Mouse (Mus musculus) CH12.LX (cell line): ENCODE measurements around the gene Isg20l2. TPM values are rescaled to one million over a fixed set of nuclear protein-coding genes. Genes with fewer than 3 reads are reported as not detected.

ENCODE experiments used
- DNase-seq: peaks from one replicate; pipeline ENCODE4 v3.0.0-alpha.2; 2013; ENCODE audit errors: extremely low read depth
- H3K27ac ChIP-seq: 2 replicates; pipeline ENCODE4 v1.5.1; 2012; ENCODE audit warnings: low read depth, mild to moderate bottlenecking, control low read depth, moderate library complexity; ENCODE audit not compliant: insufficient read depth
- H3K27me3 ChIP-seq: replicated peaks from 2 replicates; pipeline ENCODE3; 2012; ENCODE audit warnings: inconsistent platforms
- H3K36me3 ChIP-seq, 2 experiments: replicated peaks in 1 of 2; 2 replicates each; pipeline versions ENCODE3 to v1.6.1; 2012; ENCODE audit warnings: inconsistent platforms in 1 of 2, low read length in 1 of 2, mild to moderate bottlenecking in 1 of 2, mixed read lengths in 1 of 2, moderate library complexity in 1 of 2; ENCODE audit not compliant: control insufficient read depth in 1 of 2, insufficient read depth in 1 of 2
- H3K4me1 ChIP-seq, 2 experiments: 2 replicates each; pipeline ENCODE4 v1.6.1; 2012; ENCODE audit warnings: inconsistent platforms in 1 of 2, moderate library complexity in 1 of 2; ENCODE audit not compliant: insufficient read depth in 2 of 2, control insufficient read depth in 1 of 2
- H3K4me2 ChIP-seq: 2 replicates; pipeline ENCODE4 v1.6.1; 2012; ENCODE audit warnings: low read depth, mild to moderate bottlenecking, control low read depth; ENCODE audit not compliant: poor library complexity, insufficient read depth, severe bottlenecking
- H3K4me3 ChIP-seq, 3 experiments: fragments of 150-350 bp in 1 of 3; sonication (generic) in 1 of 3; replicated peaks in 1 of 3; 2 replicates each; pipeline versions ENCODE3 to v1.5.1; 2011 to 2012; ENCODE audit warnings: low read depth in 2 of 3, low read length in 2 of 3, mild to moderate bottlenecking in 2 of 3, moderate library complexity in 2 of 3, control low read depth in 1 of 3, improper control_type of control experiment in 1 of 3, inconsistent platforms in 1 of 3, mixed read lengths in 1 of 3; ENCODE audit not compliant: poor library complexity in 1 of 3
- H3K79me2 ChIP-seq: replicated peaks from 2 replicates; pipeline ENCODE4 v1.6.1; 2012; ENCODE audit warnings: mild to moderate bottlenecking, moderate library complexity; ENCODE audit not compliant: control insufficient read depth, poor library complexity, insufficient read depth, severe bottlenecking; ENCODE audit errors: extremely low read depth
- H3K9ac ChIP-seq: 2 replicates; pipeline ENCODE4 v1.6.1; 2012; ENCODE audit warnings: low read depth, mild to moderate bottlenecking, control low read depth, moderate library complexity; ENCODE audit not compliant: insufficient read depth
- H3K9me3 ChIP-seq: replicated peaks from 2 replicates; pipeline ENCODE3; 2012; ENCODE audit warnings: low read length, inconsistent platforms, mixed read lengths
- BHLHE40 ChIP-seq: IDR thresholded peaks from 2 replicates; pipeline ENCODE4 v1.6.1; 2011; ENCODE audit warnings: mild to moderate bottlenecking, low read depth, low read length, improper control_type of control experiment
- CHD1 ChIP-seq: IDR thresholded peaks from 2 replicates; pipeline ENCODE4 v1.6.1; 2012; ENCODE audit warnings: low read depth, low read length, improper control_type of control experiment, inconsistent platforms
- CHD2 ChIP-seq: IDR thresholded peaks from 2 replicates; pipeline ENCODE4 v1.6.1; 2011; ENCODE audit warnings: low read length, improper control_type of control experiment
- CTCF ChIP-seq, 2 experiments: IDR thresholded peaks in 1 of 2; conservative IDR thresholded peaks in 1 of 2; 2 replicates each; pipeline ENCODE4 v1.5.1; 2011 to 2012; ENCODE audit warnings: low read depth in 2 of 2, low read length in 2 of 2, improper control_type of control experiment in 1 of 2, inconsistent platforms in 1 of 2, mild to moderate bottlenecking in 1 of 2, moderate library complexity in 1 of 2
- ELF1 ChIP-seq: IDR thresholded peaks from 2 replicates; pipeline ENCODE4 v1.6.1; 2014; ENCODE audit warnings: low read depth, mild to moderate bottlenecking, inconsistent platforms, low read length, improper control_type of control experiment
- EP300 ChIP-seq: IDR thresholded peaks from 2 replicates; pipeline ENCODE4 v1.6.1; 2011; ENCODE audit warnings: low read length, improper control_type of control experiment
- HCFC1 ChIP-seq: IDR thresholded peaks from 2 replicates; pipeline ENCODE4 v1.6.1; 2012; ENCODE audit warnings: low read depth, mild to moderate bottlenecking, inconsistent platforms, low read length, improper control_type of control experiment
- IRF4 ChIP-seq: IDR thresholded peaks from 2 replicates; pipeline ENCODE4 v1.6.1; 2014; ENCODE audit warnings: low read depth, mild to moderate bottlenecking, inconsistent platforms, low read length, improper control_type of control experiment
- JUND ChIP-seq: conservative IDR thresholded peaks from 2 replicates; pipeline ENCODE4 v1.6.1; 2011; ENCODE audit warnings: low read depth, low read length, improper control_type of control experiment
- KAT2A ChIP-seq: IDR thresholded peaks from 2 replicates; pipeline ENCODE4 v1.6.1; 2012; ENCODE audit warnings: low read length, improper control_type of control experiment, inconsistent platforms; ENCODE audit not compliant: insufficient replicate concordance
- MAFK ChIP-seq: IDR thresholded peaks from 2 replicates; pipeline ENCODE4 v1.6.1; 2011; ENCODE audit warnings: low read length, improper control_type of control experiment; ENCODE audit not compliant: insufficient replicate concordance
- MAZ ChIP-seq: IDR thresholded peaks from 2 replicates; pipeline ENCODE4 v1.6.1; 2012; ENCODE audit warnings: low read depth, mild to moderate bottlenecking, inconsistent platforms, low read length, improper control_type of control experiment, moderate library complexity
- MXI1 ChIP-seq: IDR thresholded peaks from 2 replicates; pipeline ENCODE4 v1.6.1; 2011; ENCODE audit warnings: mild to moderate bottlenecking, low read depth, low read length, improper control_type of control experiment
- MYC ChIP-seq: IDR thresholded peaks from 2 replicates; pipeline ENCODE4 v1.6.1; 2011; ENCODE audit warnings: low read depth, mild to moderate bottlenecking, improper control_type of control experiment, low read length
- NRF1 ChIP-seq: IDR thresholded peaks from 2 replicates; pipeline ENCODE4 v1.6.1; 2014; ENCODE audit warnings: low read depth, mild to moderate bottlenecking, inconsistent platforms, low read length, improper control_type of control experiment, moderate library complexity
- PAX5 ChIP-seq: IDR thresholded peaks from 2 replicates; pipeline ENCODE4 v1.6.1; 2012; ENCODE audit warnings: low read length, inconsistent platforms, mixed read lengths
- RAD21 ChIP-seq: IDR thresholded peaks from 2 replicates; pipeline ENCODE4 v1.6.1; 2011; ENCODE audit warnings: low read depth, mild to moderate bottlenecking, low read length, improper control_type of control experiment, moderate library complexity
- RCOR1 ChIP-seq: conservative IDR thresholded peaks from 2 replicates; pipeline ENCODE4 v1.6.1; 2012; ENCODE audit warnings: low read depth, mild to moderate bottlenecking, inconsistent platforms, low read length, improper control_type of control experiment
- TBP ChIP-seq: conservative IDR thresholded peaks from 2 replicates; pipeline ENCODE4 v1.6.1; 2011; ENCODE audit warnings: low read depth, low read length, improper control_type of control experiment
- UBTF ChIP-seq: IDR thresholded peaks from 2 replicates; pipeline ENCODE4 v1.6.1; 2012; ENCODE audit warnings: low read depth, mild to moderate bottlenecking, inconsistent platforms, low read length, improper control_type of control experiment, moderate library complexity
- ZC3H11A ChIP-seq: IDR thresholded peaks from 2 replicates; pipeline ENCODE4 v1.6.1; 2012; ENCODE audit warnings: low read depth, mild to moderate bottlenecking, inconsistent platforms, low read length, improper control_type of control experiment
- ZMIZ1 ChIP-seq: IDR thresholded peaks from 2 replicates; pipeline ENCODE4 v1.6.1; 2012; ENCODE audit warnings: low read depth, mild to moderate bottlenecking, inconsistent platforms, low read length, improper control_type of control experiment
- ZNF384 ChIP-seq: IDR thresholded peaks from 2 replicates; pipeline ENCODE4 v1.6.1; 2012; ENCODE audit warnings: low read depth, low read length, improper control_type of control experiment, inconsistent platforms
- dilution Hi-C: fragments of 300-500 bp; cut with MboI; formaldehyde crosslinking; loops from 2 replicates; pipeline ENCODE4 v1.14.3; 2020; ENCODE audit warnings: low sequenced_read_pairs; ENCODE audit not compliant: extremely low pct_unique_long_range_greater_than_20kb, extremely low pct_ligation_motif_present
- in situ Hi-C: fragments of 300-500 bp; cut with MboI; formaldehyde crosslinking; loops from 3 replicates; pipeline ENCODE4 v1.14.3; 2019; ENCODE audit warnings: low sequenced_read_pairs, low pct_ligation_motif_present, low pct_unique_long_range_greater_than_20kb, mixed read lengths
- polyA plus RNA-seq: library from polyadenylated mRNA; unstranded; fragments of >175 nt; gene quantifications from 2 replicates; pipeline ENCODE4 v1.2.1, GENCODE M21; 2012; ENCODE audit warnings: low read depth; ENCODE audit not compliant: insufficient read length
- total RNA-seq, 2 experiments: library from RNA; depleted of rRNA; stranded (reverse); fragments of 300-350 nt in 1 of 2; fragments of >200 nt in 1 of 2; gene quantifications; 2 replicates each; pipeline ENCODE4 v1.2.3; 2012 to 2014

Isg20l2 gene
- total and polyA plus RNA-seq, 3 experiments: 40.8 to 68.8 (median 45.0) TPM

GRCm38 (mm10) chr3:87987633-87988032, 57.5 kb downstream of the Isg20l2 start (continued):
- 0 out of 2 replicates have a peak, but pooled peaks have one; percentile 31 for TF ChIP-seq TBP
- TF ChIP-seq IRF4: no peak; the same call in none of the 2 replicates
- no peak for TF ChIP-seq NRF1
- no peak for TF ChIP-seq RAD21
- no peak for TF ChIP-seq CHD1
- no peak for TF ChIP-seq BHLHE40
- TF ChIP-seq ZNF384: no peak
- no peak for TF ChIP-seq RCOR1
- 0 out of 2 replicates have a peak, but pooled peaks have one; percentile 37 for TF ChIP-seq KAT2A
- no peak for TF ChIP-seq PAX5
- TF ChIP-seq ZC3H11A: no peak
- TF ChIP-seq ZMIZ1: peak; percentile 32; the same call in 1 of the 2 replicates
- no peak; the same call in none of the 2 replicates for TF ChIP-seq HCFC1
- no peak for TF ChIP-seq MAFK
- TF ChIP-seq MXI1: no peak
- TF ChIP-seq MAZ: no peak
- no peak for TF ChIP-seq JUND
- TF ChIP-seq EP300: no peak
- TF ChIP-seq ELF1: no peak
- no peak for TF ChIP-seq MYC

- H3K4me3 ChIP-seq: peak overlapping the region; percentile 30 to 49 (median 36)
- TF ChIP-seq UBTF (no peak), ELF1 (no peak), CHD2 (no peak), CTCF (conservative IDR thresholded peaks at IDR 0.05 in 1 of 2, IDR thresholded peaks at IDR 0.05 in 1 of 2; ENCODE audit: low read depth in 2 of 2, low read length in 2 of 2) (peak in 1 of 2 experiments; percentile 21; a peak in 2 of 4 replicates)
- no peaks in the 10 kb centered on the region for H3K79me2 ChIP-seq
- H3K27me3 ChIP-seq: peaks cover 50% of the 10 kb centered on the region
- H3K9me3 ChIP-seq: no peaks in the 10 kb centered on the region
- no peaks in the 10 kb centered on the region for H3K36me3 ChIP-seq
- no peak overlapping the region for H3K27ac ChIP-seq
- dilution Hi-C loops: no loop called here
- H3K9ac ChIP-seq: no peak overlapping the region; the same call in 1 of the 2 replicates
- H3K4me2 ChIP-seq: peak overlapping the region; percentile 85
- DNase-seq: no peak
- H3K4me1 ChIP-seq: peaks cover 11 to 49% of the 10 kb centered on the region in 2 experiments
- in situ Hi-C loops: no loop called here
These were observed 58.0 kb downstream of the Isg20l2 start for GRCm38 (mm10) chr3:87988068-87988467.
